Comparison of ENCODE assay signal across 10 mouse cellular contexts in genomic region chr10:85025799-85026424, GRCm38 (mm10).
DNase-seq lines count a peak whose midpoint lies in the region; ATAC-seq and TF ChIP-seq lines count a peak whose summit lies in the region.
"Had no signal": no experiment of that assay in that cellular context is flagged by ENCODE, and none has a peak within 500 bp of the region (broad histone marks: within the 10 kb centered on the region; RNA-seq: fewer than 3 reads in every experiment).

No protein-coding gene starts in this region.

- H3K27me3 ChIP-seq in liver, embryonic 11.5 days (replicated peaks; ENCODE audit: control insufficient read depth, insufficient read depth, low read length) = no peaks in the 10 kb centered on the region
- no peaks in the 10 kb centered on the region for H3K27me3 ChIP-seq in hindbrain, postnatal 0 days (ENCODE audit: insufficient read depth, low read length)
- no peaks in the 10 kb centered on the region for H3K27me3 ChIP-seq in midbrain, embryonic 15.5 days (replicated peaks)

- peak; percentile 91 for ATAC-seq in liver, embryonic 11.5 days (replicated peaks; ENCODE audit: low FRiP score)
- ATAC-seq in erythroblast, adult 5-6 weeks (replicated peaks; ENCODE audit: low FRiP score, poor library complexity, severe bottlenecking) = peak; percentile 94
- peak; percentile 78 for ATAC-seq in hindbrain, postnatal 0 days
- peak; percentile 82 for ATAC-seq in midbrain, embryonic 15.5 days (replicated peaks)

- intact Hi-C loops in left cerebral cortex, postnatal 4 days (cut with DNase I) = no loop called here

- WGBS in liver, embryonic 11.5 days = 86% methylated on average over 11 of the region's 11 CpGs
- 91% methylated on average over 11 of the region's 11 CpGs for WGBS in hindbrain, postnatal 0 days
- 78% methylated on average over 11 of the region's 11 CpGs for WGBS in midbrain, embryonic 15.5 days

- no peaks in the 10 kb centered on the region for H3K9me3 ChIP-seq in liver, embryonic 11.5 days (ENCODE audit: control insufficient read depth, low read length)
- no peaks in the 10 kb centered on the region for H3K9me3 ChIP-seq in hindbrain, postnatal 0 days (ENCODE audit: low read length)
- no peaks in the 10 kb centered on the region for H3K9me3 ChIP-seq in midbrain, embryonic 15.5 days

- DNase-seq in liver, embryonic 11.5 days (ENCODE audit: low spot score) = no peak
- no peak for DNase-seq in liver
- DNase-seq in hindbrain, postnatal 0 days (ENCODE audit: low spot score) = no peak
- DNase-seq in cerebellum, adult 11-12 months = no peak
- DNase-seq in ovary, postnatal 10 days (ENCODE audit: low spot score) = no peak
- no peak for DNase-seq in left cerebral cortex, postnatal 4 days
- DNase-seq: cerebellum, postnatal 10 days; right cerebral cortex, postnatal 4 days had no signal

- H3K36me3 ChIP-seq in liver, embryonic 11.5 days (ENCODE audit: control insufficient read depth, insufficient read depth, low read length) = no peaks in the 10 kb centered on the region
- H3K36me3 ChIP-seq in hindbrain, postnatal 0 days (ENCODE audit: insufficient read depth, low read length) = no peaks in the 10 kb centered on the region
- H3K36me3 ChIP-seq in midbrain, embryonic 15.5 days (replicated peaks) = no peaks in the 10 kb centered on the region

- no peak overlapping the region for H3K4me3 ChIP-seq in liver, embryonic 11.5 days (ENCODE audit: low read depth, low read length)
- no peak overlapping the region for H3K4me3 ChIP-seq in hindbrain, postnatal 0 days (ENCODE audit: low read length)
- no peak overlapping the region for H3K4me3 ChIP-seq in midbrain, embryonic 15.5 days

- peaks cover 5% of the 10 kb centered on the region for H3K4me1 ChIP-seq in liver, embryonic 11.5 days (replicated peaks; ENCODE audit: control insufficient read depth, insufficient read depth, low read length)
- no peaks in the 10 kb centered on the region for H3K4me1 ChIP-seq in hindbrain, postnatal 0 days (ENCODE audit: insufficient read depth, low read length)
- peaks cover 11% of the 10 kb centered on the region for H3K4me1 ChIP-seq in midbrain, embryonic 15.5 days

- H3K9ac ChIP-seq in liver, embryonic 11.5 days (ENCODE audit: low read depth, low read length) = no peak overlapping the region
- no peak overlapping the region for H3K9ac ChIP-seq in hindbrain, postnatal 0 days (replicated peaks; ENCODE audit: low read length)
- no peak overlapping the region for H3K9ac ChIP-seq in midbrain, embryonic 15.5 days

- TF ChIP-seq CTCF in hindbrain, postnatal 0 days (IDR thresholded peaks at IDR 0.05; ENCODE audit: low read depth) = no peak

- no peak overlapping the region for H3K4me2 ChIP-seq in liver, embryonic 11.5 days
- no peak overlapping the region for H3K4me2 ChIP-seq in hindbrain, postnatal 0 days (ENCODE audit: low read depth, low read length)
- no peak overlapping the region for H3K4me2 ChIP-seq in midbrain, embryonic 15.5 days

- no peak overlapping the region for H3K27ac ChIP-seq in liver, embryonic 11.5 days (ENCODE audit: low read depth, low read length)
- H3K27ac ChIP-seq in hindbrain, postnatal 0 days = no peak overlapping the region
- no peak overlapping the region for H3K27ac ChIP-seq in midbrain, embryonic 15.5 days
